Mouse (Mus musculus) hindbrain, embryonic 15.5 days (tissue): Measurements from ENCODE around the gene Foxa3. TPM values are rescaled to one million over a fixed set of nuclear protein-coding genes. Genes with fewer than 3 reads are reported as not detected.
A peak's percentile ranks its signal among the peaks of the same experiment; 100 is the strongest.
"Not testable (repeated sequence)": the region's sequence is repeated elsewhere in the genome, so short reads cannot be mapped to it uniquely, and the experiment has no call there.

Experiments
- ATAC-seq: fragments of 200-750 bp; cut with Nextera tagmentation; 2 replicates; pipeline ENCODE4 v1.8.0; 2017; ENCODE audit warnings: low read depth, moderate number of reproducible peaks, moderate TSS enrichment; ENCODE audit not compliant: low FRiP score
- H3K27ac ChIP-seq: fragments of 300-500 bp; sonication (generic); replicated peaks from 2 replicates; pipeline ENCODE4 v1.5.1; 2015; ENCODE audit warnings: mild to moderate bottlenecking, inconsistent platforms
- H3K27me3 ChIP-seq: fragments of 300-500 bp; sonication (generic); 2 replicates; pipeline ENCODE4 v1.6.1; 2015; ENCODE audit warnings: control low read depth, inconsistent platforms
- H3K36me3 ChIP-seq: fragments of 300-500 bp; sonication (generic); 2 replicates; pipeline ENCODE4 v1.6.1; 2015; ENCODE audit warnings: control low read depth, inconsistent platforms
- H3K4me1 ChIP-seq: fragments of 300-500 bp; sonication (generic); replicated peaks from 2 replicates; pipeline ENCODE4 v1.6.1; 2015; ENCODE audit warnings: control low read depth, inconsistent platforms
- H3K4me2 ChIP-seq: fragments of 300-500 bp; sonication (generic); 2 replicates; pipeline ENCODE4 v1.6.1; 2015; ENCODE audit warnings: moderate library complexity, mild to moderate bottlenecking, inconsistent platforms
- H3K4me3 ChIP-seq: fragments of 300-500 bp; sonication (generic); 2 replicates; pipeline ENCODE4 v1.5.1; 2015; ENCODE audit warnings: mild to moderate bottlenecking, inconsistent platforms
- H3K9ac ChIP-seq: fragments of 300-500 bp; sonication (generic); 2 replicates; pipeline ENCODE4 v1.6.1; 2015; ENCODE audit warnings: inconsistent platforms
- H3K9me3 ChIP-seq: fragments of 300-500 bp; sonication (generic); 2 replicates; pipeline ENCODE4 v1.6.1; 2016; ENCODE audit warnings: control low read depth, inconsistent platforms
- WGBS: fragments of 180-500 bp; shearing (Covaris S2); methylation state at CpG from one replicate; pipeline ENCODE4 v1.1.7; 2015; 5-methylcytosine and 5-hydroxymethylcytosine counted together
- polyA plus RNA-seq: library from polyadenylated mRNA; unstranded; fragments of >200 nt; fragmentation: Nextera tagmentation; extraction: Ambion mirVana; gene quantifications from 2 replicates; pipeline ENCODE4 v1.2.1, GENCODE M21; 2015

Gene Foxa3
- 0.08 TPM in 1 of 2 replicates, not detected in the other for polyA plus RNA-seq

DNA sequence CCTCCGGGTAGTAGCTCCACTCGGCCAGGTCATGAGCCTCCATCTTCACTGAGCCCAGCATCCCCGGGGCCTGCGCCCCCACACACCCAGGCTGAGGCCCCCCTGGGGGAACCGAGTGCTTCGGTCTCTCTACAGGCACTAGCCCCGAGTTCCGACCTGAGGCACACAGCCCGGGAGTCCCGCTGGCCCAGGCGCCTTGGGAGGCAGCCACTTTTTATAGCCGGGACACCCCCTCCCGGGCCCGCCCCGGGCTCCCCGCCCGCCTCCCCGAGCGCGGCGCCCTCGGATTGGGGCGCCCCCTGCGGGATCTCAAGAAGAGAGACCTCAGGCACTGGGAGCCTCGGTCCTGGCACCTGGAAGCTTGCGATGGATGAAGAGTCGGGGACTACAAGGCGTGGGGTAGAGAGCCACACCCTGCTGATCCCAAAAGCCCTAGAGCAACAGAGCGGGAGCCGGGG is at the start of gene Foxa3:
Gene Foxa3 (minus strand): TSS at position 182 of the 458 bp plus-strand sequence.
- Histone ChIP-seq H3K27me3 (peaks cover 41% of the 10 kb centered on the region), H3K9ac (peak within 1 kb of the TSS; percentile 81), H3K4me3 (peak within 1 kb of the TSS; percentile 81), H3K9me3 (no peaks in the 10 kb centered on the region), H3K4me1 (peaks cover 17% of the 10 kb centered on the region), H3K36me3 (no peaks in the 10 kb centered on the region), H3K4me2 (peak within 1 kb of the TSS; percentile 64), H3K27ac (peak within 1 kb of the TSS; percentile 66)
- peak; percentile 27 for ATAC-seq
- 4% methylated on average over 30 of the region's 30 CpGs for WGBS

DNA sequence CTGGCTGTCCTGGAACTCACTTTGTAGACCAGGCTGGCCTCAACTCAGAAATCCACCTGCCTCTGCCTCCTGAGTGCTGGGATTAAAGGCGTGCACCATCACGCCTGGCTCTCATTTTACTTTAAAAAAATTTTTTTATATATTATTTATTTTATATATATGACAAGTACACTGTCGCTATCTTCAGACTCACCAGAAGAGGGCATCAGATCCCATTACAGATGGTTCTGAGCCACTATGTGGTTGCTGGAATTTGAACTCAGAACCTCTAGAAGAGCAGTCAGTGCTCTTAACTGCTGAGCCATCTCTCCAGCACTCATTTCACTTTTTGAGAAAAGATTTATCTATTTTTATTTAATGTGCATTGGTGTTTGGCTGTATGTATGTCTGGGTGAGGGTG is 47.7 kb upstream of the Foxa3 start:
- H3K9ac ChIP-seq: not testable (repeated sequence)
- 55% methylated on average over 3 of the region's 3 CpGs for WGBS

DNA sequence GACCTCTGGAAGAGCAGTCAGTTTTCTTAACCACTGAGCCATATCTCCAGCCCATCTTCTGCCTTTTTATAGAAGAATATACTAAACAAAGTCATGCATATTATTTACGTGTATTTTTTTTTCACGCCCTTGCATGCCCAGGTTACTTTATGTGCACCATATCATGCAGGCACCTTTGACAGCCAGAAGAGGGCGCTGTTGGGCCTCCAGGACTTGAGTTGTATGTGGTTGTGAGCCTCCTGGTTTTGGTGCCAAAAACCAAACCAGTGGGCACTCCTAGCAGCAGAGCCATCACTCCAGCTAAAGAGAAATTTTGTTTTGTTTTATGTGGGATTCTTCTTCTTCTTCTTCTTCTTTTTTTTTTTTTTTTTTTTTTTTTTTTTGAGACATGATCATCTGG is 46.2 kb upstream of the Foxa3 start:
- WGBS: 49% methylated on average over 3 of the region's 3 CpGs
- Histone ChIP-seq H3K4me1 (no peaks in the 10 kb centered on the region), H3K9me3 (no peaks in the 10 kb centered on the region), H3K9ac (no peak overlapping the region), H3K27ac (no peak overlapping the region), H3K27me3 (peaks cover 26% of the 10 kb centered on the region), H3K36me3 (no peaks in the 10 kb centered on the region), H3K4me3 (no peak overlapping the region), H3K4me2 (no peak overlapping the region)
- ATAC-seq: no peak

More for the DNA sequence above, 47.7 kb upstream of the Foxa3 start:
- not testable (repeated sequence) for H3K27ac ChIP-seq, H3K4me1 ChIP-seq, H3K4me3 ChIP-seq, H3K4me2 ChIP-seq, H3K36me3 ChIP-seq, ATAC-seq, H3K9me3 ChIP-seq
- H3K27me3 ChIP-seq: peaks cover 12% of the 10 kb centered on the region

DNA sequence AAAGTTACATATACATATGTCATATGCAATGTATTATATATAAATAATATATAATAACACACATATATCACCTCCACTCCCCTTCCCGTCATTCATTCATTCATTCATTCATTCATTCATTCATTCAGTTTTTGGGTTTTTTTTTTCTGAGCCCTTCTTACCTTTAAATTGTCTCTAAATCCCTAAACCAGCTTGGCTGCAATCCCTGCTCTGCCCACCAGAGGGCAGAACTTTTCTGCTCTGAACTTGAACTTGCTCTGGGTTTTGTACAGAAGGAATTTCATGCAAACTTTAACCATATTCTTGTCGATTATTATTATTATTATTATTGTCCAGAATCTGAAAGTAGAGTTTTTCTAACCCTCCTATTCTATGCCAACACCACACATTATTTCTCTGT is 45.4 kb upstream of the Foxa3 start:
- no peak for ATAC-seq
- H3K4me3 ChIP-seq: no peak overlapping the region
- 9% methylated on average over 2 of the region's 2 CpGs for WGBS

DNA sequence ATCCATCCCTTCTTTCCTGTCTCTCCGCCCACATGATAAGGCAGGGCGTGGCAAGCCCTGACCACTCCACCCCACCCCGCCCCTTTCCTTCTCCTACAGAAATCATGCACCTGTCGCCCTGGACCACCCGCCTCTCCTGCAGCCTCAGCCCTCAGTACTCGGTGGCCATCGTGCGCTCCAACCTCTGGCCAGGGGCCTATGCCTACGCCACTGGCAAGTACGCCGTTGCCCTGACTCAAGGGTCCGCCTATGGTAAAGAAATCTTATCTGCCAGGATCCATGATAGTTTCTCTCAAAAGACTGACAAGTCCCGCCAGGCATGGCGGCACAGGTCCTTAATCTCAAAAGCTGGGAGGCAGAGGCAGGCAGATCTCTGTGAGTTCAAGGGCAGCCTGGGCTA is 44.6 kb upstream of the Foxa3 start:
- no peak overlapping the region for H3K9ac ChIP-seq
- no peak overlapping the region for H3K4me3 ChIP-seq
- no peaks in the 10 kb centered on the region for H3K4me1 ChIP-seq
- no peaks in the 10 kb centered on the region for H3K9me3 ChIP-seq
- H3K27ac ChIP-seq: no peak overlapping the region
- no peak overlapping the region for H3K4me2 ChIP-seq
- no peaks in the 10 kb centered on the region for H3K36me3 ChIP-seq
- no peak for ATAC-seq
- whole genome bisulfite sequencing: 62% methylated on average over 14 of the region's 14 CpGs
- H3K27me3 ChIP-seq: peaks cover 30% of the 10 kb centered on the region

More for the DNA sequence above, 45.4 kb upstream of the Foxa3 start:
- H3K27me3 ChIP-seq: peaks cover 30% of the 10 kb centered on the region
- no peaks in the 10 kb centered on the region for H3K4me1 ChIP-seq
- no peaks in the 10 kb centered on the region for H3K36me3 ChIP-seq
- H3K9ac ChIP-seq: no peak overlapping the region
- no peak overlapping the region for H3K4me2 ChIP-seq
- no peaks in the 10 kb centered on the region for H3K9me3 ChIP-seq
- H3K27ac ChIP-seq: no peak overlapping the region

DNA sequence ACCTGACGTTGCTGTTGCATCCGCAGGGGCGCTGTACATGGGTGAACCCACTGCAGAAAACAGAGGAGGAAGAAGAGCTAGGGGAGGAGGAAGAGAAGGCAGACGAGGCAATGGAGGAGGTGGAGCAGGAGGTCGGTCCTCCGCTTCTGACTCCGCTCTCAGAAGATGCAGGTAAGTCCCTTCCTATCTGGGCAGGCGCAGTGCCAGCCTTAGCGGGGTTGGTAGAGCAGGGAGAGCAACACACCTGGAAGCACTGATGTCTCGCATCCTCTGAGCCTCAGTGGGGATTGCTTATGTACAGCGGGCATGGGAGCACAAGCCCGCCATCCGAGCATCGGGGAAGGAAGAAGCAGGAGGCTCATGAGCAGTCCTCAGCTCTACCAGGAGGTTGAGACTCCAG is 43.7 kb upstream of the Foxa3 start:
- Histone ChIP-seq H3K27me3 (peaks cover 30% of the 10 kb centered on the region), H3K4me1 (no peaks in the 10 kb centered on the region), H3K9me3 (no peaks in the 10 kb centered on the region), H3K9ac (no peak overlapping the region), H3K27ac (no peak overlapping the region), H3K36me3 (no peaks in the 10 kb centered on the region), H3K4me3 (no peak overlapping the region), H3K4me2 (no peak overlapping the region)
- 41% methylated on average over 14 of the region's 14 CpGs for WGBS
- no peak for ATAC-seq

DNA sequence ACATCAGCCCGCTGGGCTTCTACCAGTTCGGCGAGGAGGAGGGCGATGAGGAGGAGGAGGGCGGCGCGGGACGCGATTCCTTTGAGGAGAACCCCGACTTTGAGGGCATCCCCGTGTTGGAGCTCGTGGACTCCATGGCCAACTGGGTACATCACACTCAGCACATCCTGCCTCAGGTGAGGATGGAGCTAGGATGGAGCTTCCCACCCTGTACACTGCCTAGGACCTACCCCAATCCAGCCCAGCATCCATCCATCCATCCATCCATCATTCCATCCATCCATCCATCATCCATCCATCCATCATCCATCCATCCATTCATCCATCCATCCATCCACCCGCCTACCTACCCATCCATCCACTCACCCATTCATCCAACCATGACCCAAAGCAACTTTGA is 42.6 kb upstream of the Foxa3 start:
- Histone ChIP-seq H3K4me1 (no peaks in the 10 kb centered on the region), H3K4me2 (peak overlapping the region; percentile 45), H3K27me3 (peaks cover 30% of the 10 kb centered on the region), H3K9ac (no peak overlapping the region), H3K36me3 (no peaks in the 10 kb centered on the region), H3K9me3 (no peaks in the 10 kb centered on the region), H3K4me3 (peak overlapping the region; percentile 20), H3K27ac (no peak overlapping the region)
- 58% methylated on average over 13 of the region's 13 CpGs for WGBS
- ATAC-seq: no peak

DNA sequence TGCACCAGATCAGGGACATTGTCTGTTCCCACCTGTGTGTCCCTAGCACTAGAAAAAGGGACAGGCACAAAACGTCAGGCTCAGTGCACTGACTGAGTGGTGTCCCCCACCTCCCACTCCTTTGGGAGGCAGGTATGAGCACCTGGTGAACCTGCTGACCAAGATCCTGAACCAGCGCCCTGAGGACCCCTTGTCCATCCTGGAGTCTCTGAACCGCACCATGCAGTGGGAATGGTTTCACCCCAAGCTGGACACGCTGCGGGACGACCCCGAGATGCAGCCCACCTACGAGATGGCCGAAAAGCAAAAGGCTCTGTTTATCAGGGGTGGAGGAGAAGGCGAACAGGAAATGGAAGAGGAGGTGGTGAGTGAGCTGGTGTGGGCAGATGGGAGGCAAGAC is 34.1 kb upstream of the Foxa3 start:
- WGBS: 92% methylated on average over 10 of the region's 10 CpGs
- Histone ChIP-seq H3K36me3 (no peaks in the 10 kb centered on the region), H3K9ac (no peak overlapping the region), H3K27ac (no peak overlapping the region), H3K9me3 (no peaks in the 10 kb centered on the region), H3K27me3 (no peaks in the 10 kb centered on the region), H3K4me2 (no peak overlapping the region), H3K4me3 (no peak overlapping the region), H3K4me1 (peaks cover 10% of the 10 kb centered on the region)
- ATAC-seq: no peak

DNA sequence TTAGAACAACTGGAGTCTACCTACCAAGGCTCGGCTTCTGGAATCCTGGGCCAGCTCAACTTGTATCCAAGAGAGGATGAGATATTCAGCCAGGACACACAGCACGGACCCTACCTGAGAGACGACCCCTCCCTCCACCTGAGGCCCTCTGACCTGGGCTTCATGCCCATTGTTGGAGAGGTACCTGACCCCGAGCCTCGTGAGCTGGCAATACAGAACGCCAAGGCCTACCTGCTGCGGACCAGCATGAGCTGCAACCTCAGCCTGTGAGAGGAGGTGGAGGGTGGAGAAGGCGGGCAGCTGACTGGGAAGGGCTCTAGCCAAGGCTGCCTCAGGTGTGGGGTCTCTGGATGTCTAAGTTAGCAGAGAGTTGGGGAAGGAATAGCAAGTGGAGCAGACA is 31.8 kb upstream of the Foxa3 start:
- no peaks in the 10 kb centered on the region for H3K9me3 ChIP-seq
- H3K27ac ChIP-seq: no peak overlapping the region
- WGBS: 93% methylated on average over 8 of the region's 8 CpGs
- H3K4me2 ChIP-seq: no peak overlapping the region
- no peak overlapping the region for H3K9ac ChIP-seq
- no peak for ATAC-seq
- no peak overlapping the region for H3K4me3 ChIP-seq
- H3K27me3 ChIP-seq: no peaks in the 10 kb centered on the region
- H3K4me1 ChIP-seq: peaks cover 10% of the 10 kb centered on the region
- peaks cover 17% of the 10 kb centered on the region for H3K36me3 ChIP-seq

DNA sequence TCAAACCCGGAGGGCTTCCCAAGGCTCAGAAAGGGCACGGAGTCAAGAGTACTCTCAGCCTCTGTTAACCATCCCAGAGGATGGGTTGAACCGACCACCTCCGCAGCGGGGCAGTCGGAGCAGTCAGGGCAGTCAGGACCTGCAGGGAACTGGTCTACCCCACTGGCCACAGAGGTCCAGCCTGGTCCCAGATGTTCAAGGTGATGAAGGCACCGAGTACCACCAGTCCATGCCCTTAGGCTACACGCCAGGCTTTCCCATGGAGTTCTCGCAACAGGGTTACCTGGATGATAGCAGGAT is 31.4 kb upstream of the Foxa3 start:
- no peaks in the 10 kb centered on the region for H3K9me3 ChIP-seq
- peak overlapping the region; percentile 27 for H3K4me3 ChIP-seq
- no peaks in the 10 kb centered on the region for H3K27me3 ChIP-seq
- peak; percentile 17; the same call in 1 of the 2 replicates for ATAC-seq
- H3K4me2 ChIP-seq: peak overlapping the region; percentile 56
- H3K36me3 ChIP-seq: peaks cover 21% of the 10 kb centered on the region
- H3K27ac ChIP-seq: no peak overlapping the region
- 57% methylated on average over 9 of the region's 9 CpGs for WGBS
- peaks cover 10% of the 10 kb centered on the region for H3K4me1 ChIP-seq
- peak overlapping the region; percentile 43 for H3K9ac ChIP-seq

DNA sequence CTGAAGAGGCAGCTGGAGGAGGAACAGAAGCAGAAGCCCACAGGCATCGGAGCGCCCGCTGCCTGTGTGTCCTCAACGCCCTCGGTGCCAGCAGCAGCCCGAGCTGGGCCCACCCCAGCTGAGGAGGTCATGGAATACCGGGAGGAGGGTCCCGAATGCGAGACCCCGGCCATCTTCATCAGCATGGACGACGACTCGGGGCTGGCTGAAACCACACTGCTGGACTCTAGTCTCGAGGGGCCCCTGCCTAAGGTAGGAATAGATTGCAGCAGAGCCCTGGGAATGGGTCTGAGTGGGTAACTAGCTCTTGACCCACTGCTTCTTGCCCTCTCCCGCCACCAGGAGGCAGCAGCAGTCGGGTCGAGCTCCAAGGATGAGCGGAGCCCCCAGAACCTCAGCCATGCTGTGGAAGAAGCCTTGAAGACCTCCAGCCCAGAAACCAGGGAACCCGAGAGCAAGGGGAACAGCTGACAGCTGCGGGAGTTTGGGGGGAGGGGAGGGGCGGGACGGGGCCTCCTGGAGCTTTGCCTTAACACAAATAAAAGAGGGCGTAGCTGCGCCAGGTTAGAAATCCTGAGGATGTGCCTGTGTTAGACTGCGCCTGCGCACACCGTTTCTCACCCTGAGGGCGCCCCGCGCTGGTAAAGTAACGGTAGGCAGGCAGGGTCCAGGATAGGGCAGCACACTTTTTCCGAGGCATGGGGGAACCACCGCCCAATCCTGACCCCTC is 30.9 kb upstream of the Foxa3 start, which contains the start of gene Rsph6a:
Gene Rsph6a (plus strand): TSS at position 644 of the 730 bp plus-strand sequence.
- 26% methylated on average over 33 of the region's 33 CpGs for WGBS
- Histone ChIP-seq H3K4me1 (peaks cover 10% of the 10 kb centered on the region), H3K27me3 (no peaks in the 10 kb centered on the region), H3K36me3 (peaks cover 25% of the 10 kb centered on the region), H3K9ac (peak within 1 kb of the TSS; percentile 43), H3K9me3 (no peaks in the 10 kb centered on the region), H3K27ac (peak within 1 kb of the TSS; percentile 52; the same call in 1 of the 2 replicates), H3K4me2 (peak within 1 kb of the TSS; percentile 56), H3K4me3 (peak within 1 kb of the TSS; percentile 27)
- peak; percentile 72 for ATAC-seq

DNA sequence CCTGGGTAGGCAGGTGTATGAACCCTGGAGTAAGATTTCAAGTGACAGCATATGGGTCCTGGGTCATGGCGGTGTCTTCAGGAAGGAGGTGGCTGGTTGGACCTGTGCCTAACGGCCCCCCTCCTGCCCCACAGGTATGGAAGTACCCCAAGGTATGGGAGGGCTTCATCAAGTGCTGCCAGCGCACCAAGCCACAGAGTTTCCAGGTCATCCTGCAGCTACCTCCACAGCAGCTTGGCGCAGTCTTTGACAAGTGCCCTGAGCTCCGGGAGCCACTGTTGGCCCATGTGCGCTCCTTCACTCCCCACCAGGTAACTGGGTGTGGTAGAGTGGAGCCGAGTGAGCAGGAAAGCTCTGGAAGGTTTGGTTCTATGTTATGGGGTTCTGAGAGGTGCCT is 29.8 kb upstream of the Foxa3 start:
- Histone ChIP-seq H3K4me1 (peaks cover 10% of the 10 kb centered on the region), H3K9ac (no peak overlapping the region), H3K27me3 (no peaks in the 10 kb centered on the region), H3K4me2 (no peak overlapping the region), H3K36me3 (peaks cover 34% of the 10 kb centered on the region), H3K4me3 (no peak overlapping the region), H3K27ac (no peak overlapping the region), H3K9me3 (no peaks in the 10 kb centered on the region)
- WGBS: 94% methylated on average over 7 of the region's 7 CpGs
- ATAC-seq: no peak
